9 mouse cellular contexts compared by ENCODE assay signal in the genomic region with DNA sequence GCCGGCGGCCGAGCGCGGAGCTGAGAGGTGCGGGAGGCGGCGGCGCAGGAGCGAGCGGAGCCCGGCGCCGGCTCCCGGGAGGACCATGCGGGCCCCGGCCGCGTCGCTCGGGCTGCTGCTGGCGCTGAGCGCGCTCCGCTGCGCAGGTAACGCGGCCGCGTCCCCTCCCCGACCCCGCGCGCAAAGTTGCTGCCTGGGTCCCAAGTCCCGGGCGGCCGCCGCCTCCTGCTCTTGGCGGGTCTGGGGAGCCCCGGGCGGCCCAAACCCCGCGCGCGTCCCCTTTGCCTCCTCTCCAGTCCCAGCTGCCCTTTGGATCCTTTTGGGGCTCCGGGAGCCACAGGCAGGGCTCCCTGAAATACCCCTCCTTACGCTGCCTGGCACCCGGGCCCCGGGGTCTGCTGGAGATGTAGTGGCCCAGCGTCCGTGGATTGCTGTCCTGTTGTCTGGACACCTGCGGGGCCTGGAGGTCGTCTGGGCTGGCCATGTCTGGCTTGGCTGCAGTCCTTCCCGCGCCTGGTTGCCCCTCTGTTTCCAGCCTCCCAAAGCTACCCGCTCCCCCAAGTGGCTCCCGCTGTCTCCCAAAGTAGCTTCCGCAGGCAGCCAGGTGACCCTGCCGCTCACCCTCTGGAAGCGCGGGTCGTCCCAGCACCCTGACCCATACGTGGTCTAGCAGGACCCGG. TPM values are rescaled to one million over a fixed set of nuclear protein-coding genes. Genes with fewer than 3 reads are reported as not detected.
DNase-seq lines count a peak whose midpoint lies in the region; ATAC-seq lines count a peak whose summit lies in the region.
"Had no signal": no experiment of that assay in that cellular context is flagged by ENCODE, and none has a peak within 500 bp of the region (broad histone marks: within the 10 kb centered on the region; RNA-seq: fewer than 3 reads in every experiment).

No protein-coding gene starts in this region.

- no peaks in the 10 kb centered on the region for H3K9me3 ChIP-seq in lung, embryonic 15.5 days
- no peaks in the 10 kb centered on the region for H3K9me3 ChIP-seq in forebrain, embryonic 12.5 days
- no peaks in the 10 kb centered on the region for H3K9me3 ChIP-seq in limb, embryonic 11.5 days (ENCODE audit: control insufficient read depth, low read length)
- H3K9me3 ChIP-seq in neural tube, embryonic 15.5 days (replicated peaks) = no peaks in the 10 kb centered on the region

- no peaks in the 10 kb centered on the region for H3K36me3 ChIP-seq in lung, embryonic 15.5 days
- H3K36me3 ChIP-seq in forebrain, embryonic 12.5 days (replicated peaks) = no peaks in the 10 kb centered on the region
- no peaks in the 10 kb centered on the region for H3K36me3 ChIP-seq in limb, embryonic 11.5 days (ENCODE audit: control insufficient read depth, insufficient read depth, low read length)
- H3K36me3 ChIP-seq in neural tube, embryonic 15.5 days = no peaks in the 10 kb centered on the region

- H3K9ac ChIP-seq in lung, embryonic 15.5 days = no peak overlapping the region
- peak overlapping the region; percentile 62 for H3K9ac ChIP-seq in forebrain, embryonic 12.5 days
- peak overlapping the region; percentile 22; the same call in 1 of the 2 replicates for H3K9ac ChIP-seq in limb, embryonic 11.5 days (ENCODE audit: low read length)
- peak overlapping the region; percentile 73 for H3K9ac ChIP-seq in neural tube, embryonic 15.5 days (replicated peaks)

- peaks cover 87% of the 10 kb centered on the region for H3K27me3 ChIP-seq in lung, embryonic 15.5 days
- peaks cover 90% of the 10 kb centered on the region for H3K27me3 ChIP-seq in forebrain, embryonic 12.5 days
- peaks cover 63% of the 10 kb centered on the region for H3K27me3 ChIP-seq in limb, embryonic 11.5 days (ENCODE audit: control insufficient read depth, insufficient read depth, low read length)
- H3K27me3 ChIP-seq in neural tube, embryonic 15.5 days (replicated peaks) = peaks cover 55% of the 10 kb centered on the region

- no peak overlapping the region for H3K27ac ChIP-seq in lung, embryonic 15.5 days
- no peak overlapping the region for H3K27ac ChIP-seq in forebrain, embryonic 12.5 days
- no peak overlapping the region for H3K27ac ChIP-seq in limb, embryonic 11.5 days (replicated peaks; ENCODE audit: low read depth, low read length)
- peak overlapping the region; percentile 76 for H3K27ac ChIP-seq in neural tube, embryonic 15.5 days (replicated peaks)

- no peak for ATAC-seq in lung, embryonic 15.5 days (ENCODE audit: borderline replicate concordance, extremely low read depth, low FRiP score, low TSS enrichment)
- ATAC-seq in forebrain, embryonic 12.5 days (ENCODE audit: low FRiP score) = peak; percentile 28
- 0 out of 2 replicates have a peak, but pooled peaks have one; percentile 17 for ATAC-seq in limb, embryonic 11.5 days (ENCODE audit: insufficient number of reproducible peaks, low FRiP score, low TSS enrichment, low read depth)
- no peak; the same call in 1 of the 2 replicates for ATAC-seq in neural tube, embryonic 15.5 days (ENCODE audit: low FRiP score)

- H3K4me1 ChIP-seq in lung, embryonic 15.5 days = peaks cover 10% of the 10 kb centered on the region; the same call in 1 of the 2 replicates
- H3K4me1 ChIP-seq in forebrain, embryonic 12.5 days = peaks cover 41% of the 10 kb centered on the region
- H3K4me1 ChIP-seq in limb, embryonic 11.5 days (ENCODE audit: control insufficient read depth, insufficient read depth, low read length) = peaks cover 6% of the 10 kb centered on the region; the same call in 1 of the 2 replicates
- H3K4me1 ChIP-seq in neural tube, embryonic 15.5 days = peaks cover 41% of the 10 kb centered on the region

- peak overlapping the region; percentile 79 for H3K4me2 ChIP-seq in lung, embryonic 15.5 days
- H3K4me2 ChIP-seq in forebrain, embryonic 12.5 days = peak overlapping the region; percentile 94
- peak overlapping the region; percentile 85 for H3K4me2 ChIP-seq in limb, embryonic 11.5 days (ENCODE audit: low read depth, severe bottlenecking)
- peak overlapping the region; percentile 96 for H3K4me2 ChIP-seq in neural tube, embryonic 15.5 days

- WGBS in lung, embryonic 15.5 days = under 1% methylated on average over 43 of the region's 64 CpGs
- under 1% methylated on average over 45 of the region's 64 CpGs for WGBS in forebrain, embryonic 12.5 days
- WGBS in limb, embryonic 11.5 days = under 1% methylated on average over 39 of the region's 64 CpGs
- WGBS in neural tube, embryonic 15.5 days = under 1% methylated on average over 59 of the region's 64 CpGs

- peak overlapping the region; percentile 40 for H3K4me3 ChIP-seq in lung, embryonic 15.5 days
- H3K4me3 ChIP-seq in forebrain, embryonic 12.5 days (replicated peaks) = peak overlapping the region; percentile 59
- H3K4me3 ChIP-seq in limb, embryonic 11.5 days (ENCODE audit: low read depth, low read length) = peak overlapping the region; percentile 35
- H3K4me3 ChIP-seq in neural tube, embryonic 15.5 days (replicated peaks) = peak overlapping the region; percentile 63

- no peak for DNase-seq in lung, postnatal 10 days
- peak; percentile 49 for DNase-seq in limb, embryonic 11.5 days (ENCODE audit: low spot score)
- DNase-seq in c-Kit-positive CD71-positive TER-119-positive erythroid progenitor cells, embryonic 14.5 days (ENCODE audit: low spot score) = no peak
- no peak for DNase-seq in cerebellum, postnatal 14 days
- no peak for DNase-seq in spleen, postnatal 14 days (ENCODE audit: low spot score in 2 of 2)

RNA-seq across cellular contexts. Expression of gene Tmem132b, which starts 1.1 kb away (rescaled TPM):
- polyA plus RNA-seq in lung, embryonic 15.5 days (2015; fragmentation: Nextera tagmentation; extraction: Ambion mirVana) = 0.03 and 0.11 TPM in 2 replicates
- 1.6 and 1.8 TPM in 2 replicates for polyA plus RNA-seq in forebrain, embryonic 12.5 days (2016; fragmentation: Nextera tagmentation; extraction: Ambion mirVana)
- 0.08 and 0.09 TPM in 2 replicates for polyA plus RNA-seq in limb, embryonic 11.5 days (2014; fragmentation: Nextera tagmentation; extraction: Ambion mirVana)
- polyA plus RNA-seq in neural tube, embryonic 15.5 days (2015; fragmentation: Nextera tagmentation; extraction: Ambion mirVana) = 4.9 and 5.6 TPM in 2 replicates
- polyA plus RNA-seq: liver, adult 2 months had no signal

RNA-seq across cellular contexts. Expression of gene Aacs, which starts 57.1 kb away (rescaled TPM):
- polyA plus RNA-seq in lung, embryonic 15.5 days (2015; fragmentation: Nextera tagmentation; extraction: Ambion mirVana) = 36.8 TPM in 2 replicates
- 54.8 and 62.3 TPM in 2 replicates for polyA plus RNA-seq in forebrain, embryonic 12.5 days (2016; fragmentation: Nextera tagmentation; extraction: Ambion mirVana)
- 35.7 and 40.5 TPM in 2 replicates for polyA plus RNA-seq in limb, embryonic 11.5 days (2014; fragmentation: Nextera tagmentation; extraction: Ambion mirVana)
- polyA plus RNA-seq in neural tube, embryonic 15.5 days (2015; fragmentation: Nextera tagmentation; extraction: Ambion mirVana) = 92.1 and 103 TPM in 2 replicates

Comparison
In these comparisons a context has a peak if more than half of its experiments do, and no peak if none do; other contexts are left out.
1. ATAC-seq: peak in forebrain, embryonic 12.5 days (single experiment) and limb, embryonic 11.5 days (single experiment); none in lung, embryonic 15.5 days (single experiment) and neural tube, embryonic 15.5 days (single experiment).
2. Peak in every context shown above with its lines, with median percentiles within 50 percentile points of each other: H3K4me2 ChIP-seq and H3K4me3 ChIP-seq.